Mouse (Mus musculus) small intestine, adult 2 months (tissue): Measurements from ENCODE around the gene Lmnb2.

Experiments used
- CTCF ChIP-seq: fragments of 200-500 bp; IDR thresholded peaks from 2 replicates; pipeline ENCODE4 v1.5.1; 2012; ENCODE audit warnings: low read depth, mild to moderate bottlenecking, control low read depth, inconsistent platforms, low read length, moderate library complexity, mixed read lengths; ENCODE audit not compliant: insufficient replicate concordance, insufficient read length; ENCODE audit errors: extremely low read depth
- POLR2A ChIP-seq: fragments of 200-500 bp; IDR thresholded peaks from 2 replicates; pipeline ENCODE4 v1.6.1; 2012; ENCODE audit warnings: low read depth, mild to moderate bottlenecking, control low read depth, inconsistent platforms, low read length, moderate library complexity

- TF ChIP-seq POLR2A (no peak), CTCF (no peak)
Measured at GRCm38 (mm10) chr10:80962051-80962472, 44.0 kb upstream of the Lmnb2 start.
